Mouse (Mus musculus): ENCODE data around the gene Podxl. TPM values are rescaled to one million over a fixed set of nuclear protein-coding genes. Genes with fewer than 3 reads are reported as not detected.

The Podxl gene
- total and polyA plus RNA-seq, 3 experiments, result 41.9 to 80.4 (median 50.3) TPM

DNA sequence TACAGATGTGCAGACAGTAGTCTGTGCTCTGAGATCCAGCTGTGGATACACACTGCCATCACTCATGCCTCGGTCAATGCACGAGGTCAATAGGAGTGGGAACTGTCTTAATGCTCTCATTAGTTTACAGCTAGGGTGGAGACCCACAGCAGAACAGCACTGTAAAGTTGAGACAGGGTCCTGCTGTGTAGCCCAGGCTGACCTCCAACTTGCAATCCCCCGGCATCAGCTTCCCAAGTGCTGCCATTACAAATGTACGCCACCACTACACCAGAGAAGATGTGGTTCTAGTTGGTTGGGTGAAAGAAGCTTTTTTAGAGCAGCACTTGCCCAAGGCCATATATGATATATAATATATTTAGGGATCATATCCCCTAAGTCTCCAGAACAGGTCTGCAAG, 40.1 kb downstream of the Podxl start:
- no peak for DNase-seq

DNA sequence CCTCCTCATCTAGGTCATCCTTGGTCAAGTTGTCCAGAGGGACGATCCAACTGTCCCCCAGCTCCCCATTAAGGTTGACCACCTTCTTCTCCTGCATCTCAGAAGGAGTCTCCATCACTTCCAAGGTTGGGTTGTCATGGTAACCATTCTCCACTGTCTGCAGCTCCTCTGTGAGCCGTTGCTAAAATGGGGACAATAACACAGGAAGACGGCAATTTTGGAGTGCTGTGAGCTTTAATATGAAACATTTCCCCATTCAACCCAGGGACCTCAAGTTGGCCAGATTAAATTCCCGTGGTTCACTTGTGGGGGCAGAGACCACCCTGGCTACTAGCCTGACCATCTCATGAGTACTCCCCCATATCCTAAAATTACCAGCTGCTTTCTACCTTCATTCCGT, 40.7 kb downstream of the Podxl start:
- DNase-seq, result no peak

DNA sequence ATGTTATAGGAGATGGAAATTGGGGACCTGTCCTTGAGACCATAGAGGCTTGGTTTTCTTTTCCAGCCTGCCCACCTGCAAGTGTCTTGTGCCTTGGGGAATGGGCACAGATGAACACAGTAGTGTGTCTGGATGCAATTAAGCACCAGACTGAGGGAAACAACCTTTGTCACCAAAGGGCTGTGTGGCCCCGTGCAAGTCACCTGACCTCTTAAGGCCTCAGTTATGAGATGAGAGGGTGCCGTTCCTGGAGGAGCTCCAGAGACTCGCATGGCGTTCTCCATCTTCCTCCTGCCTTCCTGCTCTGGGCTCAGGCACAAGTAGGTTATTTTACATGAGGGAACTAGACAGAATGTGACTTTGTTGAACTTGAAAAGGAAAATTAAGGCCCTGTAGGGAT, 41.3 kb downstream of the Podxl start:
- no peak for DNase-seq

DNA sequence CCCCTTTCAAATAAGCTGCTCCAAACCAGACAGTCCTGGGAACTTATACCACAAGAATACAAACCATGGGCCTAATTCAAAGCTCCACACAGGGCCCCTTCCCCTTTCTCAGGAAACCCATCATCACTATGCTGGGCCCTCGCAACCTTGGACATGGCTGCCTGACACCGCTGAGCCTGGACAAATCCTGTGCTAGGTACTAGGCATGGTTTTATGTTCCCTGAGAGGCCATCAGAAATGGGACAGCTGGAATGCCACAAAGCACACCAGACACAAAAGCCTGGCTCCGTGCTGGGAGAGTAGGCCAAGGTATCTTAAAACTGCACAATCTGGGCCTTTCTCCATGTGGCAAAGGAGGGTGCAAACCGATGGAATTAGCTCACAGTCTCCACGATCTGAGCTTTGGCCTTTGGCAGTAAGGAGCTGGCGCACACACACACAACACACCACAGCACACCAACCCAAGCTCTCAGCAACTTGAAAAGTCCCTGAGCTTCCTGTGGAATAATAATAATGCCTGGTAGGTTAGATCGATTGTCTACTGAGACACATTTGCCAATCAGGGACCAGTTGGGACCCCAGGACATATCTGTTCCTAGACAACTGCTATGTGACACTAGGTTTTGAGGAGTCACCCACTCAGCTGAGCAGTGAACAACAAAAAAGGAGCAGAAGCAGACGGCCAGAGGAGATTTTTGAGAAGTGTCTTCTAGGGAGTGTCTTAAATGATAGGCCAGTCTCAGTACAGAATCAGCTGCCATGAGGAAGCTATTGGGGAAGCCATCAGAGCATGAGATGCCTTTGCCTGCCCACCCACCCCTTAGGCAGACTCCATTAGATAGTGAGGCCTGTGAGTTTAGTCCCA, 42.1 kb downstream of the Podxl start:
- DNase-seq, result no peak

DNA sequence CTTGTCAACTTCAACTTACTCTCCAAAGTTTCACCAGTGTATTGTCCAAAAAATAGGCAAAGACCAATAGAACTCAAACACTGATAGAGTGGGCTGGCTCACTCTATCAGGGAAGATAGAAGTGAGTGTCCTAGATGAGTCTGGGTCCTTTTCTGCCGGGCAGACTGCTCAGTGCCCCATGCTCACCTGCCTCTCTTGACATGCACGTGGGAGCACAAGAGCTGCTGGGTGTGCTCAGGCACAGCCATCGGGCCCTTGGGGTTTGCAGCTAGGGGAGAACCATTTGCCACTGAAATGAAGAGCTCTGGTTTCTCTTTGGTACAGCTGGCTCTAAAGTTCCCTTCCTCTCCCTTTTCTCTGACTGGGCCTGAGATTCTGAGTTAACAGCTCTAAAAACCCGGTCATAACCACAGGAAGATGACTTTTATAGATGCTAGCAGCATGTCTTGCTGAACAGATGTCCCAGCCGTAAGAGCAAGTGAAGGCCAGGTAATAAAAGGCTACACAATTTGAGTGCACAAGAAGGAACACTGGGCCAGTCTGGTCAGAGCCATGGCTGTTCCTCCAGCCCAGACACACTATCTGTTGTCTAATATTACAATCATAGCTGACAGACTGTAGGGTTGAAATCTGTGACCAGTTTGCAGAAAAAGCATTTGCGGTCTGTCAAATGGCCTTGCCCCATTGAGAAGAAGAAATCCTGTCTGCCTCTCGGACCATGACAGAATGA, 43.1 kb downstream of the Podxl start:
- DNase-seq, result no peak

DNA sequence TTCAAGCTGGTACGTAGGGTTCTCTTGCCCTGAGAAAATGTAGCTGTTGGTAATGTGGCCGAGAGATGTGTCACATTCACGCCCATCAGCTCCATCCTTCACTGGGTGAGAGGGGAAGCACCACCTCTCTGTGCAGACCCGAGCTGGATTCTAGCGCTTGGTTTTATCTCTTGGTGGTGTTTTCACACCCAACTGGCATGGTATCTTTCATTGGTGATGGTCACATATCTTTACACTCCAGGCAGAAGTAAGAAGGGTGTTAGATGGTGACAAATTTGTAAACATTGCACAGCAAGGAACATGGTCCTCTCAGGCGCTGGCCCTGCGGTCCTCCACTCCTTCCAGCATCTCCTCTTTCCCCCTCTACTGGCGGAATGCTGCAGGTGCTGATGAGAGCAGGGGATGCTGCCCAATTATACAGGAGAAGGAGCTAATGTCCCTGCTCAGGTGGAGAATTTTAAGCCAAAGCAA, 44.7 kb downstream of the Podxl start:
- no peak for DNase-seq

DNA sequence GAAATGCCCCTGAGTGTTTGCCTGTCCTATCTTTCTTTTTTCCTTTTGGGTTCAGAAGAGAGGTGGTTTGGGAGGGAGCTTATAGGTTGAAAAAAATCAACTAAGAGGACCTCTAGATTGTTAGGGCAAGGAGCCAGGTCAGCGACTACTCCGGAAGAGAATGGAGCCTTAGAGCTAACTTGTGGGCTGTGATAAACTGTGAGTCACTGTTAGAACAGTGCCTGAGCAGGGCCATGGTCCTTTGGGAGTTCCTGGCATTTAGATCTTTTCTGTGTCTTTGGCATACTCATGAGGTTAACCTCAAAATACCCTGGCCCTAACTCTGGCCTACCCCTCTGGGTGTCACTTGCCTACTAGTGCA, 45.5 kb downstream of the Podxl start:
- DNase-seq, result peak; percentile 72

DNA sequence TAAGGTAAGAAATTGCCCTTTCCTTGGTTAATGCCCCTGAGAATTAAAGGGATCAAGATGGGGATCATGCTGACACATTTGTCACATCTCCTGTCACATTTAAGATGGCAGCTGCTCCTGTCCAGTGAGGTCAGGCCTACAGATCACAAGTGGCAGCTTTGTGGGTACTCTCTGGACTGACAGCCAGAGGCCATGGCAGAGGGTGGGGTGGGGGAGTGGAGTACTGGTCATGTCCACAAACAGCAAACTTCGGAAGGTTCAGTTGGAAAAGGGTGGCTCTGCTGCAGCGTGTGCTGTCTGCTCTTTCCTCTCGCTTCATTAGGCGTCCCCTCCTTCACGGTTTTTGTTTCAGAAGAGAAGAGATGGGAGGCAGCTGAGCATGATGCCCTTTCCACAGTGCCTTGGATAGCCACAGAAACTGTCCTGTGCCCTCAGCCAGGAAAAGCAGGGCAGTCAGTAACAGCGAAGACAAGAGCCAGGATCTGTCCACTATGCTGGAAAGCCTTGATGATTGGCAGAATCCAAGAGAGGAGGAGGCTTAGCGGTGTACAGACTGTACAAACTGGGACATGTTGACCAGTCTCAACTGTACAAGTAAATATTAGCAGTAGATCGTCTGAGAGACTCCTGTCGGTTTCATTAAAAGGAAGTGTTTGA, 46.0 kb downstream of the Podxl start:
- no peak for DNase-seq

DNA sequence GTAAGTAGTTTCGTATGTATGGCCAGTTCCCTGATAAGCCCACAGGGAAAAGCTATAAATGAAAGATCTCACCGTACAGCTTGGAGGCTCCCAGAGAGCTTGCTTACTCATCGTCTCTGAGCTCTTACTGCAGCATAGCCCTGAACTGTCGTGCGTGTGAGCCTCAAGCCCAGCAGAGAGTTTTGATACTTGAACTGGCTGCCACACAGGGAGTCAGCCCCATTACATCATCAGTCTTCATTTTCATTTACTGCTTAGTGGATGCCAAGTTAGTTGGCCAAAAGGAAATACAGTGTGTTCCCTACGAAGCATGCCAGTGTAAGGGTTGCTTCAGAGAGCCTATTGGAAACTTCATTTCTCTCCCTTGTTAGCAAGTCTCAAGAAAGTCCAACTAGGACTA, 50.1 kb downstream of the Podxl start:
- DNase-seq, result peak; percentile 58

DNA sequence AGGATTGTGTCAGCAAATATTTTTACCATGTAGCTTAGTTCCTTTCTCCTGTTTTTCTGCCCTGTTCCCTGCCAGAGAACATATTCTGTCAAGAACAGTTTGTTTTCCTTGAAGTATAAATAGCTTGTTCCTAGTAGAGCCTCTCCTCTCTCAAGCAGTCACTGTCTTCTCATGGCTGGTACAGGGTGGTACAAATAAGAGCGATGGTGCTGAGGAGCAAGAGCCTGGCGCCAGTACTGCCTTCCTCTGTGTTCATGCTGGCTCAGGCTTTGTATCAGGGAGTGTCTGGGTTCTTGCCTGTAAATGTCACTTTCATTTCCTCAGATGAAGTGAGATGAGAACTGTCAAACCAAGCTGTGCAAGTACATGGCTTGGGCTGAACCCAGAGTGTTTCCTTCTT, 61.2 kb downstream of the Podxl start:
- DNase-seq, result no peak

DNA sequence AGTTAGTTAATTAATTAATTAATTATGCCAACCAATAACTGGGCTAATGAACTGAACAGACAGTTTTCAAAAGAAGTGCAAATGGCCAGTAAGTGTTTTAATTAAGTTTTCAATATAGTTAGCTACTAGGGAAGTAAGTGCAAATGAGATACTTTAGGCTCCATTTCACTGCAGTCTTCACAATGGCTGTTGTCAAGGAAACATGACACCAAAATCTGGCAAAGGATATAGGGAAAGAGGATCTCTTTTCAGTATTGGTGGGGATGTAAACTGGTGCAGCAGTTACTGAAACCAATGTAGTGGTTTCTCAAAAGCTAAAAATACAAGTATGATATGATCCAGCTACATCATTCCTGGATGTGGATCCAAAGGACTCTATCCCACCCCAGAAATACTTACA, 63.1 kb downstream of the Podxl start:
- no peak for DNase-seq

DNA sequence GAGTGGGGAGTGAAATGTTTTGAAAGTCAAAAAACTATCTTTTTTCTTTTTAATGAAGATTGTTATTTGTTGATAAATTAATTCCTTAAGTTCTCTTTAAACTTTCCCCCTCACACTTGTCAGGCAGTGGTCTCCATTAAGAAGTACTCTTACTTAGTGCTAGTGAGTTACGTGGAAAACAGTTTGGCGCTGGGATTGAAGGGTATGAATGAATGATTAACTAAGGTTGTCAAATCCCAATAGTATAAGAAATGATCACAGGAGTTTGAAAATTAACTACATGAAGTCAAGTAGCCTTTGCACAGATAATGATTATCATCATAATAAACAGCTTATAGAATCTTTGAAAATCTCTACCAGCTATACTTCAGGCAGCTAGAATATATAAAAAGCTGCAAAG, 63.5 kb downstream of the Podxl start:
- no peak for DNase-seq

DNA sequence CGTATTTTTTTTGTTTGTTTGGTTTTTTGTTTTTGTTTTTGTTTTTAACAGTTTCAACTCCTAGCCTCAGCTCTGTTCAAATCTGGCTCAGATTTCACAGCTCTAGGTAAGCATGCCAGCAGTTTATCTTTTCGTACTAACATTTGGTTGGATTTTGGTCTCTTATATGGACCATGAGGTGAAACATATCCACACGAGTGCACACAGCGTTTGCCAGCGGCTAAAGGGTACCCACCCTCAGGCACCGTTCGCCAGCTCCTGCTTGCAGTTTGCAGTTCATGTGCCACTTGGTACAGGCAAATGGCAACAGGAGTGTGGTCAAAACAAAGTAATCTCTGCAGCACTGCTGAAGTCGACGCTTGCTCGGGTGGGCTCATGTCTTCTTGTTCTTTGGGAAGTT, 63.9 kb downstream of the Podxl start:
- no peak for DNase-seq

DNA sequence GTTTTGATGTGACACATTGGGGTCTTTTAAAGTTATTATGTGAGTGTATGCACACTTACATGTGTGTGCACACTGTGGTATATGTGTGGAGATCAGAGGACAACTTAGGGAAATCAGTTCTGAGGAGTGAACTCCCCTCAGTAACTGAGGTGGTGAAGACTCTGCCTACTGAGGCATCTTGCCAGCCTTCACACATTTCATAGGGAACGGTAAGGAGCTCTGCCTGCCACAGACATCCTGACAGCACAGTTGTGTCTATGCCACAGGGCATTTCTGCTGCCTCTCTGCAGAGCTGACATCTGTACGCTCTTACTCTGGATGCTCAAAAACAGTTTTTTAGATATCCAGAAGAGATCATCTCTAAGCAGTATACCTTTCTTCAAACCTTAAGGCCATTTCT, 67.6 kb downstream of the Podxl start:
- DNase-seq, result no peak

DNA sequence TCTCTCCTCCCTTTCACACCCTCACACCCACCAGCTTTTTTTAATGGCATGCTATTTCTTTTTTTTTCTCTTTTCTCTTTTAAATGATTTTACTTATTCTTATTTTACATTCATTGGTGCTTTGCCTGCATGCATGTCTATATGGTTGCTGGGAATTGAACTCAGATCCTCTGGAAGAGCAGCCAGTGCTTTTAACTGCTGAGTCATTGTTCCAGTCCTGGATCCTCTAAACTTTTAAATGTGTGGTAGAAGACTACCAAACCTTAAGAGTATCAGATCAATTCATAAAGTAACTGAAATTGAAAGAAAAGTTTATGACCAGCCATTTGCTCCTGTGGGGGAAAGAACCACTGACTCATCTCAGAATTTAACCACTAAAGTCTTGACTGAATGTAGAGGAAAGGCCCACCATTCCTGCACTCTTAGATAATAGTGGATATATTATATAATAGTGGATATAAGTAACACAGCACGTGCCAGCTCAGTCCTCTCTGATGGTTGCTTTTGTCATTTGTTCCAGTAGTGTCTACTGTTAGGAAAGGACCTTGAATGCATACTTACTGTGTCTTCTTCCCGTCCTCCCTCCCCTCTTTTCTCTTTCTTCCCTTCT, 68.6 kb downstream of the Podxl start:
- no peak for DNase-seq

DNA sequence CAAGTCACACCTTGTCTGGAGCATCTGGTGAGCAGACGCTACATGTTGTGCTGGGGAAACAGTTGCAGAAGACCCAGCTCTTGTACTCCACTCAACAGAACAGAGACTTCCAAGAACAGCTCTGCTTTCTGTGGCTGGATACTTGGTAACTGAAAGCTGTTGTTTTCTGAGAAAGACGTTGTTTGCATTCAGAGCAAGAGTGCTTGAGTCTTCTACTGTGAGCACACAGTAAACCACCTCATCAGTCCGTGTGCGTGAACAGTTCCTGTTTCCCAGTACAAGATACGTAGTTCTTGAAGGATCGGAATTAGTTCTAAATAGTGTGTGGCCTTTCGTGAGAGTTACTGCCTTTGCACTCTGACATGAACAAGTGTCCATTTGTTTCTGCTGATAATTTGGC, 73.8 kb downstream of the Podxl start:
- no peak for DNase-seq

DNA sequence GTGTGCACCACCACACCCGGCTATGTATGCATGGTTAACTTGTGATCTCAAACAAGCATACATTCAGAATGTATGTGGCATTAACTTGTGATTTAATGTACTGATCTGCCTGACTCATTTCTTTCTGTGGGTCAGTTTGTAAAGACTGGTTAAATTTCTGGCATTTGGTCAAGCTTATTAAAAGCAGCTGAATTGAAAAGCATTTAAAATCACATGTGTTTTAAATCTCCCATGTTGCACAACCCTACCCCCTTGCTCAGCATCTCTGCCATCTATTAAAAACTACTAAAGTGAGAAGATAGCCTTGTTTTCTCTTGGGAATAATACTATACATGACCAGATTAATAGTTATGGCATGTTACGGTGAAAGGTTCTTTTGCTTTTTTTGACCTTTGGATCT, 77.2 kb downstream of the Podxl start:
- DNase-seq, result no peak

DNA sequence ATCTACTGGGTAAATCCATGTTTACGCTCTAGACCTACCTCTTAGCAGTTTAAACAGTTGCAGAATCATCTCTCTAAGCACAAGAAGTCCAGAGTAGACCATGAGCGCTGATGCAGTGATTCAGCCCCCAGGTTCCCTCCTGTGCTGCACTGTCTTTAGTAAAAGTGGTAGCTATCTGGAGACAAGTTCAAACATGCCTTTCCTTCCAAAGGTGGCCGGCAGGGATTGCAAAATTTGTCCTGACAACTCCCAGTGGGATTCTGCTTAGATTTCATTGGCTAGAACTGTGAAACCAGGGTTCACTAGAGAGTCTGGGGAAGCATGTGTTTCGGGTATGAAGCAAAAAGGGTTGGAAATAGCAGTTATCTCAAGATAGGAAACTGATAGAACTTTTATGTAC, 83.8 kb downstream of the Podxl start:
- DNase-seq, result peak; percentile 20

DNA sequence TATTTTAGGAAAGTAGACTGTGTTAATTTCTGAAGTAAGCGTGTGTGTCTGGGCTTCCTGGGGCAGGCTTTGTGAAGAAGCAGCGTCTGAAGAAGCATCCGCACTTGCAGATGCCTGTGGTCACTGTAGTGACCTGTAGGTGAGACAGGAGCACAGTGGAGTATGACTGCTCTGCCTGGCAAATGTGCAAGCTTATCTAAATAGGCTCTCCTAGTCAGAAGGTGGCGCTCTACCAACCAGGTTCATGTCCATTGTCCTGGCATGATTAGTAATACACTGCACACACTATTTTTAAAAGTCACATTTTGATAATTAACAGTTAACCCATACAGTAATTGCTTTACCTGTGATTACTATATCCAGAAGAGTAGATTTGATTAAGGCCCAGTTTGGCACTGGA, 85.6 kb downstream of the Podxl start:
- DNase-seq, result no peak
